Mouse (Mus musculus) hindbrain, embryonic 12.5 days (tissue): ENCODE results near the gene Irf2. TPM values are rescaled to one million over a fixed set of nuclear protein-coding genes. Genes with fewer than 3 reads are reported as not detected.

Experiments
- ATAC-seq: fragments of 200-750 bp; cut with Nextera tagmentation; 2 replicates; pipeline ENCODE4 v1.8.0; 2017; ENCODE audit warnings: moderate TSS enrichment; ENCODE audit not compliant: low FRiP score
- H3K27ac ChIP-seq: fragments of 300-500 bp; sonication (generic); 2 replicates; pipeline ENCODE4 v1.5.1; 2016; ENCODE audit warnings: mild to moderate bottlenecking
- H3K27me3 ChIP-seq: fragments of 300-500 bp; sonication (generic); 2 replicates; pipeline ENCODE4 v1.6.1; 2016; ENCODE audit warnings: mild to moderate bottlenecking
- H3K36me3 ChIP-seq: fragments of 300-500 bp; sonication (generic); 2 replicates; pipeline ENCODE4 v1.6.1; 2016; ENCODE audit warnings: mild to moderate bottlenecking
- H3K4me1 ChIP-seq: fragments of 300-500 bp; sonication (generic); 2 replicates; pipeline ENCODE4 v1.6.1; 2016
- H3K4me2 ChIP-seq: fragments of 300-500 bp; sonication (generic); replicated peaks from 2 replicates; pipeline ENCODE4 v1.6.1; 2016; ENCODE audit warnings: mild to moderate bottlenecking
- H3K4me3 ChIP-seq: fragments of 300-500 bp; sonication (generic); 2 replicates; pipeline ENCODE4 v1.5.1; 2016; ENCODE audit warnings: mild to moderate bottlenecking
- H3K9ac ChIP-seq: fragments of 300-500 bp; sonication (generic); 2 replicates; pipeline ENCODE4 v1.6.1; 2016; ENCODE audit warnings: mild to moderate bottlenecking, moderate library complexity
- H3K9me3 ChIP-seq: fragments of 300-500 bp; sonication (generic); replicated peaks from 2 replicates; pipeline ENCODE4 v1.6.1; 2016; ENCODE audit warnings: mild to moderate bottlenecking
- WGBS: fragments of 180-500 bp; shearing (Covaris S2); methylation state at CpG from one replicate; pipeline ENCODE4 v1.1.7; 2016; 5-methylcytosine and 5-hydroxymethylcytosine counted together
- polyA plus RNA-seq: library from polyadenylated mRNA; unstranded; fragments of >200 nt; fragmentation: Nextera tagmentation; extraction: Ambion mirVana; gene quantifications from 2 replicates; pipeline ENCODE4 v1.2.1, GENCODE M21; 2016

The Irf2 gene
- polyA plus RNA-seq, 1 experiment from 2014 or later: 11.9 TPM

- no peak overlapping the region for H3K4me2 ChIP-seq
- no peak overlapping the region for H3K27ac ChIP-seq
- H3K9me3 ChIP-seq: no peaks in the 10 kb centered on the region
- H3K4me3 ChIP-seq: no peak overlapping the region
- H3K36me3 ChIP-seq: no peaks in the 10 kb centered on the region
- ATAC-seq: no peak
- H3K27me3 ChIP-seq: no peaks in the 10 kb centered on the region
- no peaks in the 10 kb centered on the region for H3K4me1 ChIP-seq
- H3K9ac ChIP-seq: no peak overlapping the region
- 91% methylated on average over 7 of the region's 7 CpGs for WGBS
These were observed 89.3 kb downstream of the Irf2 start for GRCm38 (mm10) chr8:46828734-46829413.

- H3K4me1 ChIP-seq: no peaks in the 10 kb centered on the region
- no peaks in the 10 kb centered on the region for H3K27me3 ChIP-seq
- H3K9ac ChIP-seq: no peak overlapping the region
- no peak overlapping the region for H3K4me2 ChIP-seq
- no peak for ATAC-seq
- no peak overlapping the region for H3K4me3 ChIP-seq
- H3K27ac ChIP-seq: no peak overlapping the region
- 69% methylated on average over 6 of the region's 6 CpGs for WGBS
- H3K9me3 ChIP-seq: no peaks in the 10 kb centered on the region
- H3K36me3 ChIP-seq: no peaks in the 10 kb centered on the region
These were observed 90.0 kb downstream of the Irf2 start for GRCm38 (mm10) chr8:46829414-46830111.

- Histone ChIP-seq H3K9ac (no peak overlapping the region), H3K4me3 (no peak overlapping the region), H3K27ac (no peak overlapping the region), H3K9me3 (no peaks in the 10 kb centered on the region), H3K27me3 (no peaks in the 10 kb centered on the region), H3K4me1 (no peaks in the 10 kb centered on the region), H3K4me2 (no peak overlapping the region), H3K36me3 (no peaks in the 10 kb centered on the region)
- ATAC-seq: no peak
- WGBS: 86% methylated on average over 11 of the region's 11 CpGs
These were observed 90.8 kb downstream of the Irf2 start for GRCm38 (mm10) chr8:46830112-46830855.

- no peaks in the 10 kb centered on the region for H3K4me1 ChIP-seq
- whole genome bisulfite sequencing: 79% methylated on average over 5 of the region's 5 CpGs
- H3K9ac ChIP-seq: no peak overlapping the region
- H3K9me3 ChIP-seq: no peaks in the 10 kb centered on the region
- H3K27me3 ChIP-seq: no peaks in the 10 kb centered on the region
- H3K4me2 ChIP-seq: no peak overlapping the region
- H3K36me3 ChIP-seq: no peaks in the 10 kb centered on the region
- no peak overlapping the region for H3K4me3 ChIP-seq
- no peak overlapping the region for H3K27ac ChIP-seq
- no peak for ATAC-seq
These were observed 92.4 kb downstream of the Irf2 start for GRCm38 (mm10) chr8:46831916-46832315.

- no peaks in the 10 kb centered on the region for H3K27me3 ChIP-seq
- no peaks in the 10 kb centered on the region for H3K9me3 ChIP-seq
- H3K36me3 ChIP-seq: no peaks in the 10 kb centered on the region
- H3K4me1 ChIP-seq: no peaks in the 10 kb centered on the region
- whole genome bisulfite sequencing: 85% methylated on average over 3 of the region's 3 CpGs
- no peak for ATAC-seq
- H3K4me2 ChIP-seq: no peak overlapping the region
- H3K27ac ChIP-seq: no peak overlapping the region
- H3K4me3 ChIP-seq: no peak overlapping the region
- no peak overlapping the region for H3K9ac ChIP-seq
These were observed 92.9 kb downstream of the Irf2 start for GRCm38 (mm10) chr8:46832399-46832798.

GRCm38 (mm10) chr8:46833763-46834162, 94.2 kb downstream of the Irf2 start:
- 59% methylated on average over 4 of the region's 4 CpGs for WGBS
- Histone ChIP-seq H3K4me3 (no peak overlapping the region), H3K9ac (no peak overlapping the region), H3K27ac (no peak overlapping the region), H3K4me1 (no peaks in the 10 kb centered on the region), H3K9me3 (no peaks in the 10 kb centered on the region), H3K4me2 (no peak overlapping the region), H3K27me3 (no peaks in the 10 kb centered on the region), H3K36me3 (peaks cover 3% of the 10 kb centered on the region; the same call in 1 of the 2 replicates)
- no peak for ATAC-seq

GRCm38 (mm10) chr8:46834440-46834839, 94.9 kb downstream of the Irf2 start:
- Histone ChIP-seq H3K9me3 (no peaks in the 10 kb centered on the region), H3K27me3 (no peaks in the 10 kb centered on the region), H3K36me3 (peaks cover 10% of the 10 kb centered on the region), H3K9ac (no peak overlapping the region), H3K4me1 (no peaks in the 10 kb centered on the region), H3K27ac (no peak overlapping the region), H3K4me2 (no peak overlapping the region), H3K4me3 (no peak overlapping the region)
- no peak for ATAC-seq
- 93% methylated on average over 3 of the region's 3 CpGs for WGBS

GRCm38 (mm10) chr8:46836011-46836652, 96.6 kb downstream of the Irf2 start:
- no peaks in the 10 kb centered on the region for H3K4me1 ChIP-seq
- 84% methylated on average over 8 of the region's 8 CpGs for WGBS
- H3K27ac ChIP-seq: no peak overlapping the region
- H3K4me2 ChIP-seq: no peak overlapping the region
- H3K4me3 ChIP-seq: no peak overlapping the region
- H3K9ac ChIP-seq: no peak overlapping the region
- peaks cover 17% of the 10 kb centered on the region for H3K36me3 ChIP-seq
- no peaks in the 10 kb centered on the region for H3K27me3 ChIP-seq
- no peak for ATAC-seq
- no peaks in the 10 kb centered on the region for H3K9me3 ChIP-seq

- 81% methylated on average over 5 of the region's 5 CpGs for WGBS
- Histone ChIP-seq H3K36me3 (peaks cover 17% of the 10 kb centered on the region), H3K27me3 (no peaks in the 10 kb centered on the region), H3K4me2 (no peak overlapping the region), H3K27ac (no peak overlapping the region), H3K4me3 (no peak overlapping the region), H3K9ac (no peak overlapping the region), H3K4me1 (0 out of 2 replicates have a peak, but pooled peaks cover 2% of the 10 kb centered on the region), H3K9me3 (no peaks in the 10 kb centered on the region)
- no peak for ATAC-seq
These were observed 97.4 kb downstream of the Irf2 start for GRCm38 (mm10) chr8:46836949-46837348.

GRCm38 (mm10) chr8:46838052-46838451, 98.5 kb downstream of the Irf2 start:
- WGBS: 89% methylated on average over 5 of the region's 5 CpGs
- ATAC-seq: no peak

GRCm38 (mm10) chr8:46840390-46840789, 100.9 kb downstream of the Irf2 start:
- no peaks in the 10 kb centered on the region for H3K27me3 ChIP-seq
- no peak overlapping the region for H3K4me3 ChIP-seq
- peaks cover 17% of the 10 kb centered on the region for H3K36me3 ChIP-seq
- 88% methylated on average over 4 of the region's 4 CpGs for WGBS
- peaks cover 4% of the 10 kb centered on the region; the same call in 1 of the 2 replicates for H3K4me1 ChIP-seq
- no peak for ATAC-seq
- H3K27ac ChIP-seq: no peak overlapping the region
- H3K9ac ChIP-seq: no peak overlapping the region
- no peaks in the 10 kb centered on the region for H3K9me3 ChIP-seq
- H3K4me2 ChIP-seq: no peak overlapping the region

More at GRCm38 (mm10) chr8:46838052-46838451, 98.5 kb downstream of the Irf2 start:
- peaks cover 17% of the 10 kb centered on the region for H3K36me3 ChIP-seq
- H3K9ac ChIP-seq: no peak overlapping the region
- no peak overlapping the region for H3K4me3 ChIP-seq
- no peak overlapping the region for H3K4me2 ChIP-seq
- 0 out of 2 replicates have a peak, but pooled peaks cover 2% of the 10 kb centered on the region for H3K4me1 ChIP-seq
- no peak overlapping the region for H3K27ac ChIP-seq
- H3K27me3 ChIP-seq: no peaks in the 10 kb centered on the region
- no peaks in the 10 kb centered on the region for H3K9me3 ChIP-seq

GRCm38 (mm10) chr8:46840791-46841190, 101.3 kb downstream of the Irf2 start:
- peaks cover 20% of the 10 kb centered on the region for H3K36me3 ChIP-seq
- H3K27me3 ChIP-seq: no peaks in the 10 kb centered on the region
- 94% methylated on average over 10 of the region's 10 CpGs for WGBS
- H3K9me3 ChIP-seq: no peaks in the 10 kb centered on the region
- peaks cover 4% of the 10 kb centered on the region; the same call in 1 of the 2 replicates for H3K4me1 ChIP-seq
- ATAC-seq: no peak
- no peak overlapping the region for H3K4me3 ChIP-seq
- H3K27ac ChIP-seq: no peak overlapping the region
- H3K9ac ChIP-seq: no peak overlapping the region
- H3K4me2 ChIP-seq: no peak overlapping the region
